Mouse (Mus musculus) fat pad, adult 2 months (tissue): ENCODE measurements around the gene Rgl2.

Experiments
- DNase-seq: peaks from one replicate; pipeline ENCODE4 v3.0.0-alpha.2; 2011; ENCODE audit warnings: low read depth, low spot score; ENCODE audit errors: extremely low read depth

The Rgl2 gene

GRCm38 (mm10) chr17:33921361-33921760 lies 8.0 kb upstream of the Rgl2 start:
- DNase-seq, result no peak

- DNase-seq, result no peak
Observed at GRCm38 (mm10) chr17:33924577-33925283, 4.6 kb upstream of the Rgl2 start.

DNA sequence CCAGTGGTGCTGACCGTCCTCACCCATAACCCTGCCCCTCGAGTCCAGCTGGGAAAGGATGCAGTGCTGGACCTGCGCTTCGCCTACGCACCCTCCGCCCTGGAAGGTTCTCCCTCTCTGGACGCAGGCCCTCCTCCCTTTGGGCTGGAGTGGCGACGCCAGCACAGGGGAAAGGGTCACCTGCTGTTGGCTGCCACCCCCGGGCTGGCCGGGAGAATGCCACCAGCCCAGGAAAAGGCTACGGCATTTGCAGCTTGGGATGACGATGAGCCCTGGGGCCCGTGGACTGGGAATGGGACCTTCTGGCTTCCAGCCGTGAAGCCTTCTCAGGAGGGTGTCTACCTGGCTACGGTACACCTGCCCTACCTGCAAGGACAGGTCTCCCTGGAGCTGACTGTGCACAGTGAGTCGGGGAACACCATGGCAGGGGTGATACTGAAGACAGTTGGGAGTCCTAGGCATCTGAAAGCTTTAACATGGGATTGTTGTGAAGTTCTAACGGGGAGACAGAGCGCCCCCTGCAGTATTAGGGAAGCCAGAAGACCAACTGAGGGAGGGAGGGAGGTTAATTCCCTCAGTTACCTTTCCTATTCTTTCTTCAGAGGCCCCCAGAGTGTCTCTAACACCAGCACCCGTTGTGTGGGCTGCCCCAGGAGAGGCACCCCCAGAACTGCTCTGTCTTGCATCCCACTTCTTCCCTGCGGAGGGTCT lies 3.8 kb upstream of the Rgl2 start:
- no peak for DNase-seq

DNA sequence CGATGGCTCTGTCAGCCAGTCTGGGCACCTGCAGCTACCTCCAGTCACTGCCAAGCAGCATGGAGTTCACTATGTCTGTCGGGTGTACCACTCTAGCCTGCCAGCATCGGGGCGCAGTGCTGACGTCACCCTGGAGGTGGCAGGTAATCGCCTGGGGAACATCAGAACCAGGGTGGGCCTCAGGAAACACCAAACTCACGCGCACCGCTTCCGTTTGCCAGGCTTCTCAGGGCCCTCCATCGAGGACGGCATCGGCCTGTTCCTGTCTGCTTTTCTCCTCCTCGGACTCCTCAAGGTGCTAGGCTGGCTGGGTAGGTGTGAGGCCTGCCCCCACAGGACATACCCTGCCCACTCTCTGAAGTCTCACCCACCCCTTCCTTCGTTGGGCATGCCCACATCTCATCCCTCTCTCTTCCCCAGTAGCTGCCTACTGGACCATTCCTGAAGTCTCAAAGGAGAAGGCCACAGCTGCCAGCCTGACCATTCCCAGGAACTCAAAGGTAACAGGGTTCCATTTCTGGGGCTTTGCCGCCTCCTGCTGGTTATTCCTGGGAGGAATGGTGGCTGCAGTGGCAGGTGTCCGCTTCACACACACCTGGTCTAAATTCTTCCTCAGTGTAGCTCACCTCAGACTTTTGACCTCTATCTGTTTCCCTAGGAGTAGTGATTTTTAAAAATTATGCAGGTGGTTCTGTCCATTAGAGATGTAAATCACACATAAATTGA lies 3.0 kb upstream of the Rgl2 start:
- DNase-seq, result no peak

GRCm38 (mm10) chr17:33928251-33928947 lies 944 bp upstream of the Rgl2 start:
- DNase-seq, result no peak

DNA sequence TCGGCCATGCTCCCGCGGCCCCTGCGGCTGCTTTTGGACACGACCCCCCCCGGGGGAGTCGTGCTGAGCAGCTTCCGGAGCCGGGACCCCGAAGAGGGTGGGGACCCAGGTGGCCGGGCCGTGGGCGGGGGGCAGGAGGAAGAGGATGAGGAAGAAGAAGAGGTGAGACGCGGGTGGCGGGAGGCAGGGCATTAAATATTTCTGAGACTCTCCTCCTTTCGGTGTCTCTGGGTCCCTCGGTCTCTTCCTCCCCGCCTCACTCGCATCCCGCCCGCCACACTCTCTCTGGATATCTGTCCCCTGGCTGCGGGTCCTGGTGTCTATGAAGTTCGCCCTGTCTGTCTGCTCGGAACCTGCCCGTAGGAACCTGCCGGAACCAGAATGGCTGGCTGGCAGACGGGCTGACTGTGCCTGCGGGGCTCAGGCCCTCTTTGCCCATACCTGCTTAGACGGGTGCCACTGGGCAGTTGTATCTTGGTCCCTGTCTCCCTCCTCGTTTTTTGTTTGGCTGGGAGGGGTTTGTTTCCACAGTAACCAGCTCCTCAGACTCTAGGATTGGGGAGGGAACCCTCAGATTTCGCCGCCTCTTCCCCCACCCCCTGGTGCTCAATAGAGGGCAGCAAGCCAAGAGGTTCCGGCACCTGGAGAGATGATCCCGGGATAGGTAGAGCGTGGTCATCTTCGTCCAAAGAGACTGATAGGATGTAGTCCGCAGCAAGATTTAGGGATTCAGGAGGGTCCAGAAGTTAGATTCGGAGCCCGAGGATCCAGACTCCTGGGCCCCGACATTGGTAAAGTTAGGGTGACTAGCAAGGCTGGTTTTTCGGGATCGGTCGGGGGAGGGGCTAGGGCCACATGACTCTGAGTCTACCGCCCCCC lies 1.2 kb downstream of the Rgl2 start:
- DNase-seq, result peak; percentile 64

DNA sequence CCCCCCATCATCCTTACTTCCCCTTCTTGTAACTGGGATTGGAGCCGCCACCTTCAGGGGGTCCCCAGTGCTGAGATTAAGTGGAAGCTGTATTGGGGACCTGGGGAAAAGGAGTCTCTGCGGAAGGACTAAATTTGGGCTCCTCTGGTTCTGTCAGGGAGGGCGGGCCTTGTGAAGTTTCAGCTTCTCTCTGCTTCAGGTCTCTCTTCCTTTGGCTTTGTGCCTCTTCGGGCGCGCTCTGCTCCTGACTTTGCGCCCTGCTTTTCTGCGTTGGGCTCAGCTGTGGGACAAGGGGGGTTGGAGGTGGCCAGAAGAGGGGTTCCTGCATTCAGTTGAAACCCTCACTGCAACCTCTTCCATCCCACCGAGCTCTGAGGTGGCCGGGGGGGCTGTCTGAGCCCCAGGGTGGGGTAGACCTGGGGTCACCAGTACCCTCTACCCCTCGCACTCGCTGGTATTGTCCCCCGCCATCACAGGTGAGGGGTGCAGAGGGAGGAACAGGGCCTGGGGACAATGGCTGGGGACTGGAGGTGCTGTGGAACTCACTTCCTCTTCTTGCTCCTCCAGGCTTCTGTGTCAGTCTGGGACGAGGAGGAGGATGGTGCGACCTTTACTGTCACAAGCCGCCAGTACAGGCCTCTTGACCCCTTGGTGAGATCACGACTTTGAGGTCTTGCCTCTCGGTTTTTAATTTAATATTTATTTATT lies 2.0 kb downstream of the Rgl2 start:
- DNase-seq, result no peak

DNA sequence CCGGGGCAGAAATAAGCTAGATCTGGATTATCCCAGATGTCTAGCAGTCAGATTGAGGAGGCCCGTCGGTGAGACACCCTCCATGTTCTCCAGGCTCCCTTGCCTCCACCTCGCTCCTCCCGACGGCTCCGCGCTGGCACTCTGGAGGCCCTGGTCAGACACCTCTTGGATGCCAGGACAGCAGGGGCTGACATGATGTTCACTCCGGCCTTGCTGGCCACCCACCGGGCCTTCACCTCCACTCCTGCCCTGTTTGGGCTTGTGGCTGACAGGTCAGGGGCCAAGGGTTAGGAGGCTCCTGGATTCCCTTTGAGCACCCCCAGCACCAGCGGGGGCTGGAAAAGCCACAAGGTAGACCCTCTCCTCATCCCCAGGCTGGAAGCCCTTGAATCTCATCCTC lies 2.6 kb downstream of the Rgl2 start:
- no peak for DNase-seq

GRCm38 (mm10) chr17:33932448-33932847 lies 3.1 kb downstream of the Rgl2 start:
- DNase-seq, result no peak

DNA sequence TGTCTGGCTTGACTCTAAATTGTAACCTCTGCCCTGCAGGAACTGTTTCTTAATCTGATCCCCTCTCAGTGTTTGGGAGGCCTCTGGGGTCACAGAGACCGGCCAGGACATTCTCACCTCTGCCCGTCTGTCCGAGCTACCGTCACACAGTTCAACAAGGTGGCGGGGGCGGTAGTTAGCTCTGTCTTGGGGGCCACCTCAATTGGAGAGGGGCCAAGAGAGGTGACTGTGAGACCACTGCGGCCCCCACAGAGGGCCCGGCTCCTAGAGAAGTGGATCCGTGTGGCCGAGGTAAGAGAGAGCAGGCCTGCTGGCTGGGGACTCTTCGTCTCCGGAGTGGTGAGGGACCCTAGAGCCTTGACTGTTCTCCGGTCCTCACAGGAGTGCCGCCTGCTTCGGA lies 3.6 kb downstream of the Rgl2 start:
- no peak for DNase-seq

DNA sequence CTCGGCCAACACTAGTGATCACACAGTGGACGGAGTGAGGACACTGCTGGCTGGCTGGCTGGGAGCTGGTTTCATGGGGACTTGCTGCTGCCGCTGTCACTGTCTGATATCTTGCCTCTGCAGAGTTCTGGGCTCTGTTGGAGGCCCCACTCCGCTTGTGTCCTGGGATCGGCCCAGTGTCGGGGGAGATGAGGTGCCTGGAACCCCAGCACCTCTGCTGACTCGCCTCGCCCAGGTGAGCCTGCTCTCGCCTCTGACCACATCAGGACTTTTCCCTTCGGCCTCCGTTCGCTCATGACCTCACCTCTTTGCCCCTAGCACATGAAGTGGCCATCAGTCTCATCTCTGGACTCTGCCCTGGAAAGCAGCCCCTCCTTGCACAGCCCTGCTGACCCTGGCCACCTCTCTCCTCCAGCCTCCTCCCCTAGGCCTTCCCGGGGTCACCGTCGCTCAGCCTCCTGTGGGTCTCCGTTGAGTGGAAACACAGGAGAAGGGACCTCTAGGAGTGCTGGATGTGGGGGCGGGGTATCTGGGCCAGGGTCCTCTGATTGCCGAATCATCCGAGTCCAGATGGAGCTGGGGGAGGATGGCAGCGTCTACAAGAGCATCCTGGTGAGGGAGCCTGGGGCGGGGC lies 6.2 kb downstream of the Rgl2 start:
- DNase-seq, result no peak

- no peak for DNase-seq
Observed at GRCm38 (mm10) chr17:33936993-33937392, 7.7 kb downstream of the Rgl2 start.

- DNase-seq, result no peak
Observed at GRCm38 (mm10) chr17:33938783-33939182, 9.4 kb downstream of the Rgl2 start.

DNA sequence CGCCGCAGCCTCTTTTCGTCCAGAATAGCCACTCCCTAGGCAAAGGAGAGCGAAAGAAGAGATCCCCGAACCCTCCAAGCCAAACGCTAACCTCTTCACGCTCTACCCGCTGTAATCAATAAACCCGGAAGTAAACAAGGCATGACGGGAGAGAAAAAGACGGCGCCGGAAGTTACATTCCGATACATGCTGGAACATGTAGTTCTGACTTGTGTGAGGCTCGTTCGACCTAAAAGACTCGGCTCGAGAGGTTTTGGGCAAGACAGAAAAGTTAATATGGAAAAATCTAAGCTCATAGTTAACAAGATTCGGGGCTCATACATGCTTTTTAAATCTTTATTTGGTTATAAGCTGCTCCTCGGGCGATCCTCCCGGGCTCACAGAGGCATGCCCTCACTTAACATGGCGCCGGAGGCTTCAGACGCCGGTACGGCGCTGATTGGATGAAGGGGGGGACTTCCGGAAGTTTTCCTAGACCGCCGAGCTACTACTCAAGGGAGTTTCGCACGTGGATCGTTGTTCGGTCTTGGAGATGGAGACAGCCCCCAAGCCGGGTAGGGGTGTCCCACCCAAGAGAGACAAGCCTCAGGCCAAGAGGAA lies 11.0 kb downstream of the Rgl2 start, which contains the start of the genes Pfdn6 and Wdr46:
Gene Pfdn6 (minus strand): TSS at position 138 of the 600 bp plus-strand sequence.
Gene Wdr46 (plus strand): TSS at position 455 of the 600 bp plus-strand sequence.
- DNase-seq, result peak; percentile 68

- no peak for DNase-seq
Observed at GRCm38 (mm10) chr17:33940981-33941380, 11.6 kb downstream of the Rgl2 start.

DNA sequence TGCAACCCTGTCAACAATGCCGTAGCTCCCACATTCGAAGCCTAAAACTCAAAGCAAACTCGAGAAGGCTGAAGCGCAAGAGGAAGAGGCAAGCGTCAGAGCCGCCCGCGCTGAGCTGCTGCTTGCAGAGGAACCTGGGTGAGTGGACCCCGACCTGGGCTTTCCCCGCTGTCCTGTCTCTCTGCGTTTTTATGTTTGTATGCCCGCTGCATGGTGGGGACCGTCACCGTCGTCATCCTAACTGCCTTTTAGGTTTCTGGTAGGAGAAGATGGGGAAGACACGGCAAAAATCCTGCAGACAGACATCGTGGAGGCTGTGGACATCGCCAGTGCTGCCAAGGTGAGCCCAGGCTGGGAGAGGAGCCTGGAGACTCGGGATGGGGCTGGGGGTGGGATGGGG lies 12.0 kb downstream of the Rgl2 start:
- no peak for DNase-seq

GRCm38 (mm10) chr17:33943454-33943853 lies 14.1 kb downstream of the Rgl2 start:
- no peak for DNase-seq

GRCm38 (mm10) chr17:33947430-33948089 lies 18.2 kb downstream of the Rgl2 start:
- DNase-seq, result no peak
